Mouse (Mus musculus) forebrain, embryonic 15.5 days (tissue): ENCODE measurements around the gene Tcerg1l. TPM values are rescaled to one million over a fixed set of nuclear protein-coding genes. Genes with fewer than 3 reads are reported as not detected.

Source experiments
- ATAC-seq: fragments of 200-750 bp; cut with Nextera tagmentation; replicated peaks from 2 replicates; pipeline ENCODE4 v1.8.0; 2017; ENCODE audit warnings: mild to moderate bottlenecking, moderate TSS enrichment, moderate library complexity
- H3K27ac ChIP-seq: fragments of 300-500 bp; sonication (generic); replicated peaks from 2 replicates; pipeline ENCODE4 v1.5.1; 2015; ENCODE audit warnings: mild to moderate bottlenecking, inconsistent platforms
- H3K27me3 ChIP-seq: fragments of 300-500 bp; sonication (generic); 2 replicates; pipeline ENCODE4 v1.6.1; 2015; ENCODE audit warnings: inconsistent platforms
- H3K36me3 ChIP-seq: fragments of 300-500 bp; sonication (generic); 2 replicates; pipeline ENCODE4 v1.6.1; 2015; ENCODE audit warnings: mild to moderate bottlenecking, inconsistent platforms
- H3K4me1 ChIP-seq: fragments of 300-500 bp; sonication (generic); 2 replicates; pipeline ENCODE4 v1.6.1; 2015; ENCODE audit warnings: inconsistent platforms
- H3K4me2 ChIP-seq: fragments of 300-500 bp; sonication (generic); replicated peaks from 2 replicates; pipeline ENCODE4 v1.6.1; 2015; ENCODE audit warnings: mild to moderate bottlenecking, inconsistent platforms
- H3K4me3 ChIP-seq: fragments of 300-500 bp; sonication (generic); 2 replicates; pipeline ENCODE4 v1.5.1; 2015; ENCODE audit warnings: mild to moderate bottlenecking, inconsistent platforms
- H3K9ac ChIP-seq: fragments of 300-500 bp; sonication (generic); replicated peaks from 2 replicates; pipeline ENCODE4 v1.6.1; 2015; ENCODE audit warnings: mild to moderate bottlenecking, inconsistent platforms
- H3K9me3 ChIP-seq: fragments of 300-500 bp; sonication (generic); 2 replicates; pipeline ENCODE4 v1.6.1; 2016; ENCODE audit warnings: inconsistent platforms
- WGBS: fragments of 180-500 bp; shearing (Covaris S2); methylation state at CpG from one replicate; pipeline ENCODE4 v1.1.7; 2015; ENCODE audit warnings: mixed read lengths; 5-methylcytosine and 5-hydroxymethylcytosine counted together
- polyA plus RNA-seq: library from polyadenylated mRNA; unstranded; fragments of >200 nt; fragmentation: Nextera tagmentation; extraction: Ambion mirVana; gene quantifications from 2 replicates; pipeline ENCODE4 v1.2.1, GENCODE M21; 2015

The Tcerg1l gene
- polyA plus RNA-seq, 1 experiment from 2014 or later, result 9.8 TPM

DNA sequence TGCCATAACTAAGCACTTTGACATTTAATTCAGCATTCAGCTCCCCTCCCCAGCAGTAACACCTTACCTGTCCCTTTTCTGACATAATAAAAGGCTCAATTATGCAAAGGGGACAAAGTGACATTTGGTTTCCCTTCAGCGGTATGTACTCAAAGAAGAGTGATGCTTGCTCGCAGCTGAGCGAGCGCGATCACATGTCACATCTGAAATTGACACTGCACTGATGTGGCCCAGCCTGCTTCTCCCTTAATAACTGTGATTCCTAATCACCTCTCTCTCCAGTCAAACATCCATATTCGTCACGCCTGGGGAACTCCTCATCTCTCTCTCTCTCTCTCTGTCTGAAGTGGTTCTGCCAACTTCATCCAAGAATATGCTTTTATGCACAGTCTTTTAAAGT lies 126.2 kb downstream of the Tcerg1l start:
- no peaks in the 10 kb centered on the region for H3K4me1 ChIP-seq
- WGBS, result 73% methylated on average over 7 of the region's 7 CpGs
- no peak overlapping the region for H3K4me2 ChIP-seq
- H3K27me3 ChIP-seq, result no peaks in the 10 kb centered on the region
- no peak for ATAC-seq
- no peak overlapping the region for H3K27ac ChIP-seq
- H3K4me3 ChIP-seq, result no peak overlapping the region
- H3K9me3 ChIP-seq, result no peaks in the 10 kb centered on the region
- no peaks in the 10 kb centered on the region for H3K36me3 ChIP-seq
- no peak overlapping the region for H3K9ac ChIP-seq

DNA sequence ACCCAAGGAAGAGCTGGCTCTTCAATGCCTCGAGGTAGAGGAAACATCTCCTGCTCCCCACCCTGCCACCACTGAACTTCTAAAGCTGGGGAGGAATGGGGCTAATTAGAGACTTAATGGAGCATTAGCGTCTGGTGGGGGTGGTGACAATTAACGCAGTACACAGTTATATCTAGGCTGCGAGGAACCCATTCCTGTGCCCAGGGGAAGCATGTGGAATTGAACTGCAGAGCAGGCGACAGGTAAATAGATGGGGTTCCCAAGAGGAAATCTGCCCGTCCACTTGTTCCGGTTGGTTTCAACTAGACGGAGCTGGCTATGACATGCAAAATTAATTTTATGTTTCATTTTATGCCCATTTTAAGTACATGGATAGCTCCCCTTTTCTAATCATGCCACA lies 128.1 kb downstream of the Tcerg1l start:
- Histone ChIP-seq H3K9ac (no peak overlapping the region), H3K27ac (no peak overlapping the region), H3K4me2 (no peak overlapping the region), H3K36me3 (no peaks in the 10 kb centered on the region), H3K27me3 (no peaks in the 10 kb centered on the region), H3K9me3 (no peaks in the 10 kb centered on the region), H3K4me3 (no peak overlapping the region), H3K4me1 (no peaks in the 10 kb centered on the region)
- WGBS, result 72% methylated on average over 8 of the region's 8 CpGs
- ATAC-seq, result no peak

DNA sequence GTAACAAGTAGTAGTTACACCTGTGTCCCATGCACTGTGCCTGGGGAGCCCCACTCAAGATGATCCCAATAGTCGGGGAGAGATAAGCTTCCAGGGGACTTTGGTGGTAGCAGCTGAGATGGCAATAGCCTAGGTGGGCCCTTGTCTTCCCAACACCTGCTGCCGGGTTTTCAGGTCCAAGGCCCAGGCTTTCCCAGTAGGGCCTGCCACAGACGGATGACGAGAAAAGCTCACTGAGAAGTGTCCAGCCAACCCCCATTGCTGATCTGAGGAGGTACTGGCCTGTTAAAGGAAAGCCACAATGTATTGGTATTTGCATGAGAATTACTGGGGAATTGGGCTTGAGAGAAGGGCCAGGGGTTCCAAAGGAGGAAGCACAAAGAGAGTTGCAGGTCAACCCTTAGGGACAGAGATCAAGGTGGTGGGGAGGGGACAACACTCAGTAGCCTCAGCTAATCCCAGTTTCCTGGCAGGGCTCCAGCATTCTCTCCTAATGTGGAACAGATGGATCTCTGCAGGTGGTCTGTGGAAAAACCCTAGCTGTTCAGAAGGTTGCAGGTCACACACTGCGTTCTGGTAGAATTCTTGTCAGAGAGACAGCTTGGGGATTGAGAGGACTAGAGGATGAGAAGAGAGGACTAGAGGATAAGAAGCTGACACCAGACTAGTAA lies 129.4 kb downstream of the Tcerg1l start:
- H3K4me3 ChIP-seq, result no peak overlapping the region
- H3K27ac ChIP-seq, result no peak overlapping the region
- H3K9ac ChIP-seq, result no peak overlapping the region
- no peaks in the 10 kb centered on the region for H3K36me3 ChIP-seq
- no peaks in the 10 kb centered on the region for H3K27me3 ChIP-seq
- 51% methylated on average over 5 of the region's 5 CpGs for whole genome bisulfite sequencing
- H3K9me3 ChIP-seq, result no peaks in the 10 kb centered on the region
- no peak overlapping the region for H3K4me2 ChIP-seq
- H3K4me1 ChIP-seq, result no peaks in the 10 kb centered on the region
- no peak for ATAC-seq

DNA sequence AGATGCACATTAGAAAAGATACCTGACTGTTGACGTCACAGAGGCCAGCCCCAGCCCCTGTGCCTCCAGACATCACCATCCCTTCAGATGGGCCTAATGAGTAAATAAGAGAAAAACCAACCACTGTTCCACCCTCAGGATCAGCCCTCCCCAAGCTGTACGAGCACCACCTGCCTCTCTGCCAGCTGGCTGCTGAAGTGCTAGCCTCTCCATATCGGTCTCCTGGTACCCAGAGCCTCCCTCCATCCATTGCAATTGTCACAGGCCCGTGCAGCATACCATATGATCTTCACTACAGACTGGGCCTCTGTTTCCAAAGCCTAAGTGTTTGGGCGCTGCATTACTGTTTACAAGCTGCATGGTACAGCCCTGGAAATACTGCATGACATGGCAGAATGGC lies 148.9 kb downstream of the Tcerg1l start:
- no peak overlapping the region for H3K4me3 ChIP-seq
- H3K36me3 ChIP-seq, result no peaks in the 10 kb centered on the region
- H3K9ac ChIP-seq, result no peak overlapping the region
- H3K27ac ChIP-seq, result no peak overlapping the region
- H3K4me1 ChIP-seq, result no peaks in the 10 kb centered on the region
- 61% methylated on average over 5 of the region's 5 CpGs for WGBS
- no peaks in the 10 kb centered on the region for H3K27me3 ChIP-seq
- no peak overlapping the region for H3K4me2 ChIP-seq
- ATAC-seq, result 0 out of 2 replicates have a peak, but pooled peaks have one; percentile 43
- H3K9me3 ChIP-seq, result no peaks in the 10 kb centered on the region

DNA sequence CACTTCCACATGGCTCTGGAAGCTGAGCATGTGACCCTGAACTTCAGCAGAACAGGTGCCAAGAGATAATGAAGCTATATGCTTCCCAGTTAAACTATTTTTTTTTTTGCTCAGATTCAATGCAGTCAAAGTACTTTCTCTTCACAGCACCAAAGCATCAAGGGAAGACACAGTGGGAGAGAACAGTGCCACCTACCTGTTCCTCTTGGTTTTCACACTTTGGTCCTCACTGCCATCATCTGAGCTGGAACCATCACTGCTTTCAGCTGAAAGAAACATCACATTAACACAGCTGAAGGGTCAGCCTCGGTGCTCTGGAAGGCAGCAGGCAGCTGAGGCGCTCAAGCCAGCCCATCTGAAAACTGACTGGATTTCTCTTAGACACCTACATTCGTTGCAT lies 149.4 kb downstream of the Tcerg1l start:
- no peaks in the 10 kb centered on the region for H3K4me1 ChIP-seq
- H3K27me3 ChIP-seq, result no peaks in the 10 kb centered on the region
- H3K4me2 ChIP-seq, result no peak overlapping the region
- no peak overlapping the region for H3K9ac ChIP-seq
- WGBS, result 78% methylated on average over 3 of the region's 3 CpGs
- H3K9me3 ChIP-seq, result no peaks in the 10 kb centered on the region
- H3K4me3 ChIP-seq, result no peak overlapping the region
- no peak overlapping the region for H3K27ac ChIP-seq
- H3K36me3 ChIP-seq, result no peaks in the 10 kb centered on the region
- no peak for ATAC-seq

DNA sequence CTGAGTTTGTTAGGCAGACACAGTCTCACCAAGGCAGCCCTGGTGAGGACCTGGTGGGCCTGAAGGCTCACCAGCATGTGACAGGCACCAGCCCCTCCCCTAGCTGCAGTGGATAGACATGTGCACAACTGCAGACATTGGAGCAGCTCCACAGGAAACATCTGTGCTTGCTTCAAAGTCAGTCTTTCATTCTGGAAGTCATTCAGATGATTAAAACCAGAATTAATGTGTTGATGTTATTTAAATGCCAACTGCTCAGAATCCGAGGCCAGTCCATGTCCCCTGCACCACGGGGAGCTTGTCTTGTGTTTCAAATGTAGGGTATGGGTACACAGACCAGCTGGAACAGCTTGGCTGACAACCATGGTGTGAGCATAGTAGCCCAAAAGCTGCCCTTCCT lies 150.8 kb downstream of the Tcerg1l start:
- Histone ChIP-seq H3K4me3 (no peak overlapping the region), H3K27me3 (no peaks in the 10 kb centered on the region), H3K9ac (no peak overlapping the region), H3K9me3 (no peaks in the 10 kb centered on the region), H3K36me3 (no peaks in the 10 kb centered on the region), H3K27ac (no peak overlapping the region), H3K4me2 (no peak overlapping the region), H3K4me1 (no peaks in the 10 kb centered on the region)
- WGBS, result 40% methylated on average over 2 of the region's 2 CpGs
- no peak for ATAC-seq

DNA sequence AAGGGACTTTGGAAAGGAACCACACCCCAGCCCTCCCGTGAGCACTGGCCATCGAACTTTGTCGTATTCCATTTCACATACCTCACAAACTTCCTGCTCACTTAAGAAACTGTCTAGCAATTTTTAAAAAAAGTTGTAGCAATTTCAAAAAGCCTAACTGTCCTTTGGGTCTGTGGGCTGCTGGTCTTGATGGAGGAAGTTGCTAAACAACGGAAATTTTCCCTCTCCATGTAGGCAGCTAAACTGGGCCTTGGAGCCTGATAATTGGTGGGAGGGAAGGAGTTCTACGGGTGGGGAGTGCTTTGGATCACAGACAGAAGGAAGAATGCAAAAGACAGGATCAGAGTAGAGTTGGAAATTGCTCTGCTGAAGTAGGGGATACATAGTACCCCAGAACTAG lies 155.3 kb downstream of the Tcerg1l start:
- 86% methylated on average over 5 of the region's 5 CpGs for WGBS
- no peak for ATAC-seq
- no peaks in the 10 kb centered on the region for H3K4me1 ChIP-seq
- no peaks in the 10 kb centered on the region for H3K36me3 ChIP-seq
- no peaks in the 10 kb centered on the region for H3K27me3 ChIP-seq
- H3K27ac ChIP-seq, result no peak overlapping the region
- H3K9ac ChIP-seq, result no peak overlapping the region
- H3K4me2 ChIP-seq, result no peak overlapping the region
- H3K9me3 ChIP-seq, result no peaks in the 10 kb centered on the region
- H3K4me3 ChIP-seq, result no peak overlapping the region

DNA sequence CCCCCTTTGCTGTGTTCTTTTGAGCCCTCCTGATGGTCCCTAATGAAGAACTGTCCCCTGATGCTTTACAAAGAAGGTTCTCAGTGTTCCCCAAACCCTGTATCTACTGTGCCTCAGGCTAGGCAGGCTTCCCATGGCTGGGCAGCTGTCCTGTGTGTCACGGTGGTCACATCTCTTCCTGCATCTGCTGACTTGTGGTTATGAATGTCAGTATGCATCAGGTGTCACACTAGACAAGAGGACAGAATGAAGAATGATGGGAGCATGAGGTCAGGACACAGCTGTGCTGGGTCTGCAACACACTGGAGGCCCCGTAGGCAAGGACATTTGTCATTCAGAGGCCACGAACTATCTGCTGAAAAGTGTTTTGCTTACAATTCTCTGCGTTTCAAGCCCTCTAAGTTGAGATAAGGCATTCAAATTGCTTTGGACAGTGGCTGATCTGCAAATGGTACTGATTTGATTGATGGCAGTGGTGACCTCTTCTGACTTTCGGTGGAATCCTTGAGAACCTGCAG lies 159.8 kb downstream of the Tcerg1l start:
- WGBS, result 82% methylated on average over 5 of the region's 5 CpGs

DNA sequence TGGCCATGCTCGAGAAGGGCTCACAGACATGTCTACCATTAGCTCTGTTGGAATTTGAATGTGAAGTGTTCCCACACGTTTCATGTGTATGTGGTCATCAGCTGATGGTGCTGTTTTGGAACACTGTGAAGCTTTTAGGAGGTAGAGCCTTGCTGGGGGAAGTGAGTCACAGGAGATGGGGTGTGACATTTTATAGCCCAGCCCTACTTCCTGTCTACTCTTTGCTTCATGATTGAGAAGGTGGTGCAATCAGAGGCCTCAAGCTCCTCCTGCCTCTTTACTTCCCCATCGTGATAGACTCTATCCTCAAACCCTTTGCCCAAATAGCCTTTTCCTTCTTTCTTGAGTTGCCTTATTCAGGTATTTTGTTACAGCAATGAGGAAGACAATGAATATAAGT lies 173.3 kb downstream of the Tcerg1l start:
- Histone ChIP-seq H3K4me3 (no peak overlapping the region), H3K4me1 (no peaks in the 10 kb centered on the region), H3K27ac (no peak overlapping the region), H3K9me3 (no peaks in the 10 kb centered on the region), H3K27me3 (no peaks in the 10 kb centered on the region), H3K36me3 (no peaks in the 10 kb centered on the region), H3K4me2 (no peak overlapping the region), H3K9ac (no peak overlapping the region)
- no peak for ATAC-seq
- WGBS, result 83% methylated on average over 3 of the region's 3 CpGs

More for the DNA sequence above, 159.8 kb downstream of the Tcerg1l start:
- ATAC-seq, result no peak
- Histone ChIP-seq H3K4me3 (no peak overlapping the region), H3K9ac (no peak overlapping the region), H3K4me1 (no peaks in the 10 kb centered on the region), H3K27me3 (no peaks in the 10 kb centered on the region), H3K4me2 (no peak overlapping the region), H3K36me3 (no peaks in the 10 kb centered on the region), H3K9me3 (no peaks in the 10 kb centered on the region), H3K27ac (no peak overlapping the region)

DNA sequence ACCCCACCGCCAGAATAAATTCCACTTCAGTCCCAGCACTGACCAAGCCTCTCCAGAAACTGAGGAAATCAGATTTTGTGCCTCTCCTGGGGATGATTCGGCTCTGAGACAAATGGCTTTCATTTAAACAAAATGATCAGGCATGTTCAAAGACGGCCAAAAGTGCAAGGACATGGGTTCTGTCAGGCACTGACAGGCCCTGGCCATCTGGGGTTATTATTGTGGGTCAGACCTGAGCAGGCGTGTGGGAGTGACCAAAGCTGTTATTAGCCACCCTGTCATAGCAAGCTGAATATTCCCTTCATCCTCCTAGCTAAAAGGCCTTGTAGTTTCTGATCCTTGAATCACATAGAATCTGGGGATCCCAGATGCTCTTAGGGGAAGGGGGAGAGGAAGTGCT lies 174.6 kb downstream of the Tcerg1l start:
- Histone ChIP-seq H3K36me3 (no peaks in the 10 kb centered on the region), H3K9me3 (no peaks in the 10 kb centered on the region), H3K27me3 (no peaks in the 10 kb centered on the region), H3K4me2 (no peak overlapping the region), H3K27ac (no peak overlapping the region), H3K9ac (no peak overlapping the region), H3K4me3 (no peak overlapping the region), H3K4me1 (no peaks in the 10 kb centered on the region)
- ATAC-seq, result no peak
- 80% methylated on average over 4 of the region's 4 CpGs for WGBS

DNA sequence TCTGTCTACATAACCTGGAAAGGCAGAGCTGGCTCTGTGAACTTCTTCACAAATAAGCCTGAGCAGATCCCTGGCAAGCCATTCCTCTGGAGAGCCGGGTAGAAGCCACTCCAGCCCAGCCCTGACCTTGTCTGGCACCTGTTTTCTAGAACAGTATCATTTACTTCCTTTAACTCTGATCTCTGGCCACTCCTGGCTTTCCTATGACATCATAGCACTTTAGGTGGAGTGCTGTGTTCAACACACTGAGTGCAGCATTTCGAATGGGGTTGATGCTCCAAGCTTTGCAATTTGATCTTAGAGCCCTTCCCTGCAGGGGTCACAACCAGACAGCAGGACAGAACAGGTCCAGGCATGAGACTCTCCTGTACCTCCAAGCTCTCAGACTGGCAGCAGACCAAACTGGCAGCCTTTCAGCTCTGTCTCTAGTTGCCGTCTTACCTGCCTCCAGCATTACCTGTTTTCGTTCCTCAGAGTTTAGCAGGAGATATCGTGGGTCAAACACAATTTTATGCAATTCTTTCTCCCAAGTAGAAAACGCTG lies 179.9 kb downstream of the Tcerg1l start:
- Histone ChIP-seq H3K4me2 (no peak overlapping the region), H3K4me1 (peaks cover 8% of the 10 kb centered on the region; the same call in 1 of the 2 replicates), H3K36me3 (no peaks in the 10 kb centered on the region), H3K27me3 (no peaks in the 10 kb centered on the region), H3K27ac (no peak overlapping the region), H3K4me3 (no peak overlapping the region), H3K9ac (no peak overlapping the region), H3K9me3 (no peaks in the 10 kb centered on the region)
- no peak for ATAC-seq
- WGBS, result 78% methylated on average over 6 of the region's 6 CpGs

DNA sequence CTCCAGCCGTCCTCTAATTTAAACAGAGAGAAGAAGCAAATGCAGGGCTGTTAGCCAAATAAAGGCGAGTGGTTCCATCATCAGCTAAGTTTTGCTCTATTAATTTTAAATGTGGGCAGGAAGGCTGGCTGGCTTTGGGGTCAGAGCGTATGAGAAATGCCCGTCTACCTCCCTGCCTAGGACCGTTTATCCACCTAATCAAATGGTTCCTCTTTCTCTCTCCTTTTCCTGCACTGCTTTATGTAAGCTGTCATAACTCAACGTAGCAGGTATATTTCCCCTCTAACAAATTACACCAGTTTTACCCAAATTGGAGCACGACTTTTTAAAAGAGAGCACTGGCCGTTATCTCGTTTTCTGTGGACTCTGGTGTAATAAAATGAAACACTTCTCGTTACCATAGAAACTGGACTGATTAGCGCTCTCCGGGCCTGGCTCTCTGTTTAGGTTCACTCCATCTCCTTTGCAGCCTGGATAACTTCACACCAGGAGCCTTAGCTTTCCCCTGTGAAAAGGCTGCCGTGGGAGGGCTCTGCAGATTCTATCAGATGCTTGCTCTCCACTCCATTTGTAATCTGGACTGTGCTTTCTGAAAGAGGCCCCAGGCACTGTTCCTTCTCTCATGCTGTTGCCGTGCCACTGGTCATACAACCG lies 182.2 kb downstream of the Tcerg1l start:
- H3K9ac ChIP-seq, result no peak overlapping the region
- H3K4me3 ChIP-seq, result no peak overlapping the region
- no peaks in the 10 kb centered on the region for H3K36me3 ChIP-seq
- ATAC-seq, result no peak
- H3K4me1 ChIP-seq, result peaks cover 15% of the 10 kb centered on the region; the same call in 1 of the 2 replicates
- no peaks in the 10 kb centered on the region for H3K9me3 ChIP-seq
- 17% methylated on average over 15 of the region's 15 CpGs for WGBS
- H3K27ac ChIP-seq, result 0 out of 2 replicates have a peak overlapping the region, but pooled peaks have one; percentile 5
- no peaks in the 10 kb centered on the region for H3K27me3 ChIP-seq
- no peak overlapping the region for H3K4me2 ChIP-seq
